Mouse (Mus musculus) erythroblast, embryonic 14.5 days (primary cell): Measurements from ENCODE around the gene Tm2d3.

Experiments used
- GATA1 ChIP-seq: IDR thresholded peaks from 2 replicates; pipeline ENCODE4 v1.6.1; 2012; ENCODE audit warnings: low read length, inconsistent platforms, mixed read lengths
- TAL1 ChIP-seq: IDR thresholded peaks from 3 replicates; pipeline ENCODE4 v1.6.1; 2012; ENCODE audit warnings: low read length, inconsistent platforms, mixed read lengths

DNA sequence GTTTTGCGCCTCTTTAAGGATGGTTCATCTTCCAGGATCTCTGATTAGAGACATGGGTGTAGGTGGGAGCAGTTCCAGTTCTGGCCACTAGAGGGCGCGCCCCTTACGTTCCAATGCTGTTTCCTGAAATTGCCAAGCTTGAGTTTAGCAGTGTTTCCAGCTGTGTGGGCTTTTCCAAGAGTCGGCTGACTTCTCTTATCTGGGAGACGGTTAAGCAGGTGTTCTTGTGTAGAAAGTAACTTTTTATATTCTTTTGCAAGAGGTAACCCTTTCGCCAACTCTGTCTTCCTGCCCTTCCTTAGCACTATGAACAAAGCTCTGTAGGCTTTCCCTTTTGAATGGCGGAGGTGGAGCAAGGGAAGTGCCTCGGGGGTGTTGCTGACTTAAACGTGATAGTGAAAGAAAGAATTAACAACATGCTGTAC is 13.9 kb downstream of the Tm2d3 start:
- TF ChIP-seq GATA1 (no peak), TAL1 (no peak)
